Mouse (Mus musculus) adrenal gland, adult 10 weeks (tissue): ENCODE measurements around the gene Ccdc50. TPM values are rescaled to one million over a fixed set of nuclear protein-coding genes. Genes with fewer than 3 reads are reported as not detected.

Source experiments
- polyA plus RNA-seq: library from polyadenylated mRNA; stranded (reverse); fragments of 350-450 nt; fragmentation: Illumina TruSeq; extraction: RNeasy Lipid Tissue Mini Kit (QIAGEN cat#74804); gene quantifications from one replicate; pipeline ENCODE4 v1.2.3, GENCODE M21; 2014; ENCODE audit warnings: low read depth, low replicate concordance

Ccdc50 gene
- 125 TPM for polyA plus RNA-seq

DNA sequence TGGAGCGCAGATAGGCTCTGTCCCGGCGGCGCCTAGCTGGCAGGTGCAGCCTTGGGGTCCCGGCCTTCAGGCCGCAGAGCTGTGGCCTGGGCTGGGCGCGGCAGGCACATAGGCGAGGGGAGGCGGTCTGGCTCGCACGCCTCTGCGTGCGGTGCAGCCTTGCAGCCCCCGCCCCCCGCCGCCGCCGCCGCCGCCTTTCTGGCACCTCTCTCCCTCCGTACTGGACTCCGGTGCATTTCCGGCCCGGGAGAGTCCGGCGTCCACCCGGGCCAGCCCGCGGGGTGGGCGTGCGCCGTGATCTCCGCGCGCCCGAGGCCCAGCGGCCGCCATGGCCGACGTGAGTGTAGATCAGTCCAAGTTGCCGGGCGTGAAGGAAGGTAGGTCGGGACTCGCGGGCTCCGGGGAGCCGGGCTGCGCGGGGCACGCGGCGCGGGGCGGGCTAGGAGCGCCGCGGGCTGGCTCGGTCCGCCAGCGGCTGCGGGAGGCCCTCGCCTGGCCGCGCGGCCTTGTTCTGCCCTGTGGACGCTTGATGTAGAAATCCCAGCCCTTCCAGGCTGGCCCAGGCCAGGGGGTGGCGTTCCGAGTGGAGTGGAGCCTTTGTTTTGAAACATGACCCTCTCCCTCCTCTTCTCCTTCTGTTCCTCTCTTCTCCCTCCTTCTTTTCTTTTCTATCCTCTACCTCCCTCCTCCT lies at the start of gene Ccdc50:
TSS of gene Ccdc50 (plus strand) at position 109 of the 691 bp plus-strand sequence.

DNA sequence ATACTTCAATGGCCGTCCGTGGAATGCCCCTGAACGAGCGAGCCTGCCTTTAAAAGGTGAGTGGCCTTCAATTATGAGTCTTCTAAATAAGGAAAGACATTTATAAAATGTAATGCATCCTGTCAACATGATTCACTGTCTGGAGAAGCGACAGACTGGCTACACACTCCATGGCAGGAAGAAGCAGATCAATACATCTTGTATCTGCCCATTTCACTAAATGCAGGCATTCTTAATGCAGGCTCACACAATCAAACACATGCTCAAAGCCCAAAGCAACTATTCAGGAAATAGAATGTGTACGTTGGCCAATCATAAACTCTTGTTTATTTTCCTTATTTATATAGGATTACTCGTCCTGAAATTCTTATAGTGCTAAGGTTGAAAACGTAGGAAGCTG lies 18.5 kb upstream of the Ccdc50 start, which contains the start of gene Uts2b:
TSS of gene Uts2b (minus strand) at position 49 of the 400 bp plus-strand sequence.

Other genes with a start within 250 kb of the Ccdc50 start
- gene Ostn, start 81.4 kb upstream of the Ccdc50 start, polyA plus RNA-seq = not detected
- gene Uts2b, start 18.6 kb upstream of the Ccdc50 start, polyA plus RNA-seq = not detected